ENCODE assay signal across 22 mouse cellular contexts in genomic region chr17:29476461-29476860, GRCm38 (mm10).
"Had no signal": no experiment of that assay in that cellular context is flagged by ENCODE, and none has a peak within 500 bp of the region (broad histone marks: within the 10 kb centered on the region; RNA-seq: fewer than 3 reads in every experiment).

No protein-coding gene starts in this region.

- H3K4me3 ChIP-seq: lung, embryonic 15.5 days; midbrain, embryonic 10.5 days; midbrain, embryonic 12.5 days; myocyte; neural tube, embryonic 13.5 days; neural tube, embryonic 15.5 days; stomach, embryonic 15.5 days had no signal

- H3K36me3 ChIP-seq: lung, embryonic 15.5 days; midbrain, embryonic 10.5 days; midbrain, embryonic 12.5 days; neural tube, embryonic 13.5 days; neural tube, embryonic 15.5 days; stomach, embryonic 15.5 days had no signal

- H3K9ac ChIP-seq: liver, postnatal 0 days; lung, embryonic 15.5 days; midbrain, embryonic 12.5 days; neural tube, embryonic 13.5 days; neural tube, embryonic 15.5 days; stomach, embryonic 15.5 days had no signal

- H3K4me1 ChIP-seq: lung, embryonic 15.5 days; midbrain, embryonic 12.5 days; neural tube, embryonic 13.5 days; neural tube, embryonic 15.5 days; stomach, embryonic 15.5 days had no signal

- H3K9me3 ChIP-seq: lung, embryonic 15.5 days; midbrain, embryonic 10.5 days; midbrain, embryonic 12.5 days; neural tube, embryonic 15.5 days; stomach, embryonic 15.5 days had no signal

- H3K27ac ChIP-seq: lung, embryonic 15.5 days; macrophage; midbrain, embryonic 10.5 days; midbrain, embryonic 12.5 days; neural tube, embryonic 13.5 days; neural tube, embryonic 15.5 days; stomach, embryonic 15.5 days; stomach, postnatal 0 days had no signal

- H3K27me3 ChIP-seq: lung, embryonic 15.5 days; midbrain, embryonic 12.5 days; neural tube, embryonic 13.5 days; neural tube, embryonic 15.5 days; stomach, embryonic 15.5 days had no signal

- ATAC-seq: liver, postnatal 0 days; lung, postnatal 0 days; midbrain, embryonic 16.5 days had no signal

- H3K4me2 ChIP-seq: lung, embryonic 15.5 days; midbrain, embryonic 12.5 days; neural tube, embryonic 13.5 days; neural tube, embryonic 15.5 days; stomach, embryonic 15.5 days had no signal

- DNase-seq: liver, postnatal 0 days; lung, adult 2 months; lung, postnatal 14 days; lung, postnatal 36 days; midbrain, embryonic 14.5 days; retina, postnatal 1 day; right cerebral cortex, adult 18-20 months; right cerebral cortex, postnatal 14 days; thymus, adult 2 months; thymus, postnatal 25 days; thymus, postnatal 4 days had no signal
